Mouse (Mus musculus): ENCODE data around the gene Stim2.

- TF ChIP-seq POLR2A (IDR thresholded peaks at IDR 0.05; ENCODE audit: borderline replicate concordance, extremely low read depth, insufficient read depth, insufficient read length, poor library complexity, severe bottlenecking): no peak
- no peak for TF ChIP-seq CTCF (IDR thresholded peaks at IDR 0.05; ENCODE audit: borderline replicate concordance, extremely low read depth, insufficient read depth, insufficient read length)
Measured at GRCm38 (mm10) chr5:54040527-54040926, 42.2 kb downstream of the Stim2 start.

Measured in brain, embryonic 14.5 days (tissue).